Mouse (Mus musculus): Measurements from ENCODE around the gene Mdga2. TPM values are rescaled to one million over a fixed set of nuclear protein-coding genes. Genes with fewer than 3 reads are reported as not detected.

Gene Mdga2
- total and polyA plus RNA-seq, 3 experiments: 1.6 TPM; not detected in 2

GRCm38 (mm10) chr12:66915741-66916140 lies 306.6 kb downstream of the Mdga2 start:
- H3K9me3 ChIP-seq (replicated peaks): 0 out of 2 replicates have a peak, but pooled peaks cover 4% of the 10 kb centered on the region
- H3K4me1 ChIP-seq (ENCODE audit: insufficient read depth, low read depth, low read length): no peaks in the 10 kb centered on the region
- DNase-seq (ENCODE audit: low spot score) (no peak), ATAC-seq (ENCODE audit: extremely low read depth, insufficient number of reproducible peaks, low FRiP score, poor library complexity, severe bottlenecking) (no peak)
- no peaks in the 10 kb centered on the region for H3K27me3 ChIP-seq (ENCODE audit: insufficient read depth, low read length)
- TF ChIP-seq GATA1 (IDR thresholded peaks at IDR 0.05; ENCODE audit: borderline replicate concordance, low read length) (no peak), CTCF (IDR thresholded peaks at IDR 0.05; ENCODE audit: low read depth, low read length) (no peak), TAL1 (conservative IDR thresholded peaks at IDR 0.05; ENCODE audit: low read depth, low read length) (no peak), POLR2AphosphoS5 (IDR thresholded peaks at IDR 0.05; ENCODE audit: insufficient replicate concordance, low read depth, low read length) (no peak), GATA2 (IDR thresholded peaks at IDR 0.05; ENCODE audit: borderline replicate concordance, low read depth, low read length) (no peak)
- no peak overlapping the region for H3K4me3 ChIP-seq (ENCODE audit: low read depth, low read length)
- no peaks in the 10 kb centered on the region for H3K36me3 ChIP-seq (replicated peaks)

GRCm38 (mm10) chr12:66899366-66899765 lies 323.0 kb downstream of the Mdga2 start:
- no peaks in the 10 kb centered on the region for H3K36me3 ChIP-seq (replicated peaks)
- no peaks in the 10 kb centered on the region for H3K27me3 ChIP-seq (ENCODE audit: insufficient read depth, low read length)
- ATAC-seq (ENCODE audit: extremely low read depth, insufficient number of reproducible peaks, low FRiP score, poor library complexity, severe bottlenecking) (no peak), DNase-seq (ENCODE audit: low spot score) (no peak)
- no peak overlapping the region for H3K4me3 ChIP-seq (ENCODE audit: low read depth, low read length)
- peaks cover 4% of the 10 kb centered on the region for H3K9me3 ChIP-seq (replicated peaks)
- H3K4me1 ChIP-seq (ENCODE audit: insufficient read depth, low read depth, low read length): no peaks in the 10 kb centered on the region
- TF ChIP-seq TAL1 (conservative IDR thresholded peaks at IDR 0.05; ENCODE audit: low read depth, low read length) (no peak), POLR2AphosphoS5 (IDR thresholded peaks at IDR 0.05; ENCODE audit: insufficient replicate concordance, low read depth, low read length) (no peak), GATA1 (IDR thresholded peaks at IDR 0.05; ENCODE audit: borderline replicate concordance, low read length) (no peak), GATA2 (IDR thresholded peaks at IDR 0.05; ENCODE audit: borderline replicate concordance, low read depth, low read length) (no peak), CTCF (IDR thresholded peaks at IDR 0.05; ENCODE audit: low read depth, low read length) (no peak)

GRCm38 (mm10) chr12:66896790-66897189 lies 325.6 kb downstream of the Mdga2 start:
- Histone ChIP-seq H3K4me3 (ENCODE audit: low read depth, low read length) (no peak overlapping the region), H3K9me3 (replicated peaks) (peaks cover 10% of the 10 kb centered on the region), H3K36me3 (replicated peaks) (no peaks in the 10 kb centered on the region), H3K4me1 (ENCODE audit: insufficient read depth, low read depth, low read length) (no peaks in the 10 kb centered on the region), H3K27me3 (ENCODE audit: insufficient read depth, low read length) (no peaks in the 10 kb centered on the region)
- no peak for TF ChIP-seq GATA1 (IDR thresholded peaks at IDR 0.05; ENCODE audit: borderline replicate concordance, low read length)
- no peak for TF ChIP-seq GATA2 (IDR thresholded peaks at IDR 0.05; ENCODE audit: borderline replicate concordance, low read depth, low read length)
- TF ChIP-seq TAL1 (conservative IDR thresholded peaks at IDR 0.05; ENCODE audit: low read depth, low read length): no peak
- no peak for TF ChIP-seq POLR2AphosphoS5 (IDR thresholded peaks at IDR 0.05; ENCODE audit: insufficient replicate concordance, low read depth, low read length)
- TF ChIP-seq CTCF (IDR thresholded peaks at IDR 0.05; ENCODE audit: low read depth, low read length): no peak
- DNase-seq (ENCODE audit: low spot score) (no peak), ATAC-seq (ENCODE audit: extremely low read depth, insufficient number of reproducible peaks, low FRiP score, poor library complexity, severe bottlenecking) (no peak)

- Histone ChIP-seq H3K36me3 (replicated peaks) (no peaks in the 10 kb centered on the region), H3K4me1 (ENCODE audit: insufficient read depth, low read depth, low read length) (no peaks in the 10 kb centered on the region), H3K9me3 (replicated peaks) (peaks cover 14% of the 10 kb centered on the region), H3K4me3 (ENCODE audit: low read depth, low read length) (no peak overlapping the region), H3K27me3 (ENCODE audit: insufficient read depth, low read length) (no peaks in the 10 kb centered on the region)
- no peak for ATAC-seq (ENCODE audit: extremely low read depth, insufficient number of reproducible peaks, low FRiP score, poor library complexity, severe bottlenecking)
- no peak for DNase-seq (ENCODE audit: low spot score)
- TF ChIP-seq GATA2 (IDR thresholded peaks at IDR 0.05; ENCODE audit: borderline replicate concordance, low read depth, low read length): no peak
- no peak for TF ChIP-seq CTCF (IDR thresholded peaks at IDR 0.05; ENCODE audit: low read depth, low read length)
- TF ChIP-seq GATA1 (IDR thresholded peaks at IDR 0.05; ENCODE audit: borderline replicate concordance, low read length): no peak
- no peak for TF ChIP-seq POLR2AphosphoS5 (IDR thresholded peaks at IDR 0.05; ENCODE audit: insufficient replicate concordance, low read depth, low read length)
- TF ChIP-seq TAL1 (conservative IDR thresholded peaks at IDR 0.05; ENCODE audit: low read depth, low read length): no peak
Measured at GRCm38 (mm10) chr12:66890296-66890695, 332.1 kb downstream of the Mdga2 start.

GRCm38 (mm10) chr12:66889276-66889675 lies 333.1 kb downstream of the Mdga2 start:
- Histone ChIP-seq H3K4me1 (ENCODE audit: insufficient read depth, low read depth, low read length) (no peaks in the 10 kb centered on the region), H3K9me3 (replicated peaks) (peaks cover 14% of the 10 kb centered on the region), H3K4me3 (ENCODE audit: low read depth, low read length) (no peak overlapping the region), H3K27me3 (ENCODE audit: insufficient read depth, low read length) (no peaks in the 10 kb centered on the region), H3K36me3 (replicated peaks) (no peaks in the 10 kb centered on the region)
- TF ChIP-seq TAL1 (conservative IDR thresholded peaks at IDR 0.05; ENCODE audit: low read depth, low read length) (no peak), CTCF (IDR thresholded peaks at IDR 0.05; ENCODE audit: low read depth, low read length) (no peak), GATA1 (IDR thresholded peaks at IDR 0.05; ENCODE audit: borderline replicate concordance, low read length) (no peak), POLR2AphosphoS5 (IDR thresholded peaks at IDR 0.05; ENCODE audit: insufficient replicate concordance, low read depth, low read length) (no peak), GATA2 (IDR thresholded peaks at IDR 0.05; ENCODE audit: borderline replicate concordance, low read depth, low read length) (no peak)
- DNase-seq (ENCODE audit: low spot score) (no peak), ATAC-seq (ENCODE audit: extremely low read depth, insufficient number of reproducible peaks, low FRiP score, poor library complexity, severe bottlenecking) (no peak)

GRCm38 (mm10) chr12:66888636-66889035 lies 333.7 kb downstream of the Mdga2 start:
- H3K27me3 ChIP-seq (ENCODE audit: insufficient read depth, low read length): no peaks in the 10 kb centered on the region
- no peak overlapping the region for H3K4me3 ChIP-seq (ENCODE audit: low read depth, low read length)
- DNase-seq (ENCODE audit: low spot score): no peak
- TF ChIP-seq TAL1 (conservative IDR thresholded peaks at IDR 0.05; ENCODE audit: low read depth, low read length) (no peak), GATA2 (IDR thresholded peaks at IDR 0.05; ENCODE audit: borderline replicate concordance, low read depth, low read length) (no peak), CTCF (IDR thresholded peaks at IDR 0.05; ENCODE audit: low read depth, low read length) (no peak), POLR2AphosphoS5 (IDR thresholded peaks at IDR 0.05; ENCODE audit: insufficient replicate concordance, low read depth, low read length) (no peak), GATA1 (IDR thresholded peaks at IDR 0.05; ENCODE audit: borderline replicate concordance, low read length) (no peak)
- H3K4me1 ChIP-seq (ENCODE audit: insufficient read depth, low read depth, low read length): no peaks in the 10 kb centered on the region
- ATAC-seq (ENCODE audit: extremely low read depth, insufficient number of reproducible peaks, low FRiP score, poor library complexity, severe bottlenecking): no peak
- no peaks in the 10 kb centered on the region for H3K36me3 ChIP-seq (replicated peaks)
- peaks cover 14% of the 10 kb centered on the region for H3K9me3 ChIP-seq (replicated peaks)
